Mouse (Mus musculus): ENCODE data around the gene Lamtor4. TPM values are rescaled to one million over a fixed set of nuclear protein-coding genes. Genes with fewer than 3 reads are reported as not detected.
A peak's percentile ranks its signal among the peaks of the same experiment; 100 is the strongest.

Gene Lamtor4
- total RNA-seq, 2 experiments from 2014 or later: 101 to 123 TPM

DNA sequence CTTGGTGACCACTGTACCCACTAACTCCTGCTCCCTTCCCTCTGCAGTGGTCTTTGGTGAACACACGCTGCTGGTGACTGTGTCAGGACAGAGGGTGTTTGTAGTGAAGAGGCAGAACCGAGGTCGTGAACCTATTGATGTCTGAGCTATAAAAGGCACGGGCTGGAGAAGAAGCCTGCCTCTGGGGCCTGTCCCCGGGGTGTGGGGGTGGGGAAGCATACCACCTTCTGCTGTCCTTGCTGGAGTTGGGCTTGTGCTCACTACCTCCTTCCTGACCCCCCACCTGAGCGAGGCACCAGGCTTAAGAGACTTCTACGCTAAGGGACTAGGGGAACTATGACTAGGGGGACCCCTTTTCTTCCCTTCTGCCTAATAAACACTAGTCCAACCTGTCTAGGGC, 3.7 kb downstream of the Lamtor4 start:
- ATAC-seq (replicated peaks; ENCODE audit: poor library complexity): no peak

DNA sequence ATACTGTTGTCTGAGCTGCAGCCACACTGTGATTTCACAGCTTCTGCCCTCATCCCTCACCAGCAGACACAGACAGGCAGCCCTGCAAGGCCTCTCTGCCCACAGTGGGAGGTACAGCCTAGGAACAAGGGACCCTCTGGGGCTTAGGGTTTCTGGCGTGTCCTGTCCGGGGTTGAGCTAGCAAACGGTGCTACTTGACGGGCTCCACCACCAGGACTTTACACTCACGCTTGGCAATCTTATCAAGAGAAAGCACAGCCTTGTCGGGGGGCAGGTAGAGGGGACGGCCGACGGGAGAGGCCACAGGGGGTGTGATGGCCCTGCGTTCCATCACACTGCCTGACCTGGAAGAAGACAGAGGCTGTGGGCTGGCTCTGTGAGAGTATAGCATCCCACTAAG, 4.8 kb downstream of the Lamtor4 start:
- no peak for ATAC-seq (replicated peaks; ENCODE audit: poor library complexity)

GRCm38 (mm10) chr5:138260834-138261233, 5.6 kb downstream of the Lamtor4 start:
- peak; percentile 11 for ATAC-seq (replicated peaks; ENCODE audit: poor library complexity)

- ATAC-seq (replicated peaks; ENCODE audit: poor library complexity): peak; percentile 6; the same call in 1 of the 2 replicates
Measured at GRCm38 (mm10) chr5:138262001-138262400, 6.7 kb downstream of the Lamtor4 start.

DNA sequence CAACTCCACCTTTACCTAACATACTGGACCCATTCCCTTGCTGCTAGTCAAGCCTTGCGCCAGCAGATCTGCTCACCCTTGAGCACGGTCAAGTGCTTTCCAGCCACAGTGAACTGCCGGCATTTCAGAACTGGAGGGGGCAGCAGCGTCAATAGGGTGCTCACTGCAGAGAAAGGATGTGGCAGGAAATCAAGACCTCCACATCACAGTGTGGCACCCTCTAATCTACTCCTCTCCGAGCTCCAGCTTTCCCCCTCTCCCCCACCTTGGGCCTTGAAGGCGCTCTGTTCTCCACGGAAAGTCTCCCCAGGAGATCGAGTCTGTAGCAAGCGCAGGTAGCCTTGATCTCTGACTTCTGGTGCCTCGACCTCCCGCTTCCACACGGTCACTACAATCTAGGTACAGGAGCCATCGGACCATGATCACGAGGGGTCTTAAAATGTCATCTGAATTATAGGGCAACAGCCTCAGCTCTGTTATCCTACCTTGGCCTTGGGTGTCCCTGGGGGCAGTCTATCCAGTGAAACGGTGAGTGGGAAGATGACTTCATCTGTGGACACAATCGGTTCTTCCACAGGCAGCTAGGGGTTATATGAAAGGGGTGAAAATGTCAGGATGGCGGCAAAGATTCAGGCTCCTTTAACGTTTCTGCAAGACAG, 7.4 kb downstream of the Lamtor4 start:
- no peak for ATAC-seq (replicated peaks; ENCODE audit: poor library complexity)

GRCm38 (mm10) chr5:138263260-138264206, 8.3 kb downstream of the Lamtor4 start, which contains the start of gene BC037034:
TSS of gene BC037034 (minus strand) at chr5:138264033.
- peak; percentile 71 for ATAC-seq (replicated peaks; ENCODE audit: poor library complexity)

GRCm38 (mm10) chr5:138264207-138264578, 8.9 kb downstream of the Lamtor4 start:
- ATAC-seq (replicated peaks; ENCODE audit: poor library complexity): peak; percentile 2; the same call in 1 of the 2 replicates

DNA sequence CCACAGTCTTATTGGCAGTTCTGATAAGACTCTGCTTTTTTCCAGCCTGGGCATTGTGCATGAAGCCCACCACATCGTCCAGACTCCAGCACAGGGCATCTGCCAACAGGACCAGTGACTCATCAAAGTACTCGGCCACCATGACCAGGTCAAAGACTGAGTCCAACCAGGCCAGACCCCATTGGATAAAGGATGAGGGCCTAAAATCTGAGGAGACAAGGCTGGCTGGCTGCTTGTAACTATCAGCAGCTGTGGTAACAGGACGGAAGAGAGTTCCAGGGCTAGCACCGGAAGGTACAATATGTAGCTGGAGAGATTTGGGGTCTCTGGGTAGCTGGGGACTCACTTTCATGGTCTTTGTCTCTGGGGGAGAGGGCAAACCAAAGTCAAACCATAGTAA, 10.4 kb downstream of the Lamtor4 start:
- no peak for ATAC-seq (replicated peaks; ENCODE audit: poor library complexity)

- ATAC-seq (replicated peaks; ENCODE audit: poor library complexity): no peak
Measured at GRCm38 (mm10) chr5:138267114-138267513, 11.8 kb downstream of the Lamtor4 start.

GRCm38 (mm10) chr5:138268980-138269379, 13.7 kb downstream of the Lamtor4 start:
- ATAC-seq (replicated peaks; ENCODE audit: poor library complexity): no peak

GRCm38 (mm10) chr5:138271232-138271631, 15.9 kb downstream of the Lamtor4 start:
- no peak for ATAC-seq (replicated peaks; ENCODE audit: poor library complexity)

- ATAC-seq (replicated peaks; ENCODE audit: poor library complexity): no peak
Measured at GRCm38 (mm10) chr5:138272409-138272923, 17.2 kb downstream of the Lamtor4 start, which contains the start of gene Gal3st4. TSS of gene Gal3st4 (minus strand) at chr5:138272840.

DNA sequence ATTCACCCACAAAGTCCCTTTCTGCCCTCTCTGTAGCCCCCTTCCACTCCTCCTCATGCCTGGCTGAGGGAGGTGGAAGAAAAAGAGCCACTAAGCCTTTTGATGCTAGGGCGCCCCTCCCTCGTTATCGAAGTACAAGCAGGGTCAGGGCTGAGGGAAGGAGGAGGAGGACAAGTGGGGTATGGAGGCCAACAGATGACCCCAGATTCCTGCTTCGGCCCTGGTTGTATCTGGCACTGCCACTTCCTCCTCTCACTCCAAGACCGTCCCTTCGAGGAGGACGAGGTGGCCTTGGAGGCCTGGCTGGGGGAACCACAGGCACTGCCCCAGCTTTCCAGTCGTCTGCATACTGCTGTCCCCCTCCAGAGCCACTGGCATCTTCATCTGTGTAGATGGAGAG, 18.9 kb downstream of the Lamtor4 start:
- ATAC-seq (replicated peaks; ENCODE audit: poor library complexity): no peak

DNA sequence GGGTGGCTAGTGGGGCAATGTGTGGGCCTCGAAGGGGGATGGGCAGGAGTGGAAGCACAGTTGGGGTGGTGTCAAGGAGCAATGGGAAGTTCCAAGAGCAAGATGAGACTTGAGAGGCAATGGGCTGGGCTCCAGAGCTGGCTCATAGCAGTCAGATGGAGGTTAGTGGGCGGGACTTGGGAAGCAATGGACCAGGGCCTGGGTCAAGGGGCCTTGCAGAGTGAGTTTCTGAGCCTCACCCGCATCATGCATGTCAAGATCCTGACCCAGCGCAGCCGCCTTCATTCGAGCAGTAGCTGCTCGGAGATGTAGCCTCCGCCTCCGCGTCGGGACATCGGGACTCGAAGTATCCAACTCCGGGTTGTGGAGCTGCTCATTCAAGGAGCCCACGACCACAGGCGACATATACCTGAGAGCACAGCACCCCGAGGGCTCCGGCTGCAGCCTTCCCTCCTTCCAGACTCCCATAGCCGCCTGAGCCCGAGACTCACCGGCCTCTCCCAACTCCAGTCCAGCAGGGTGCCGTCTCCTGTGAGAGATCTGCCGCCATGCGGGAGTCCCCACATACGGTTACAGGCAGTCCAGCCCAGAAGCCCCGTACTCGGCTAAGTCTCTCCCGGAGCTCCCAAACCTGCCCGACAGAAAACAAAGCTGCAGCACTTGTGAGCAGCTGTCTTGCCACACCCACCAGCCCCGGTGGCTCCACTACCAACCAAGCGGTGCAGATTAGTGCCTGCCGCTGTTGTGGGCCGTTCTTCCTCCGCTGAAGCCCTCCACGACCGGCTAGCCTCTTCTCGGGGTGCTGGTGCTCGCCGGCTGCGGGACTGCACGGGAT, 20.2 kb downstream of the Lamtor4 start:
- ATAC-seq (replicated peaks; ENCODE audit: poor library complexity): no peak

DNA sequence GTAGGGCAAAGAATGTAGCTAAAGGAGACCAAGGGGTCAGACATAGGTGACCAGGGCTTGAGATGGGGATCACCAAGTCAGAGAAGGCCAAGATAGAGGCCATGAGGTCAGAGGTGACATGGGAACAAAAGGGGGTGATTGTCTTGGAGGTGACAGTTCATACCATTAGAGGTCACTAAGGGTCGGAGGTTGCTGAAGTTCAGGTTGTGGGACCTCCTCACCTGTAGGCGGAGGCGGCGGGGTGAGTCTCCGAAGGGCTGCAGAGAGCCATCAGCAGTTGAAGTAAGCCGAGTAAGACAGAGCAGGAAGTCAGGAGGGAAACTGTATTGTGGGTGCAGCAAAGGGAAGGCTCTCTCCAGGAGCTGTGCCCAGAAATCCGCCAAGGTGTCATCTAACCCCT, 22.7 kb downstream of the Lamtor4 start:
- ATAC-seq (replicated peaks; ENCODE audit: poor library complexity): no peak

DNA sequence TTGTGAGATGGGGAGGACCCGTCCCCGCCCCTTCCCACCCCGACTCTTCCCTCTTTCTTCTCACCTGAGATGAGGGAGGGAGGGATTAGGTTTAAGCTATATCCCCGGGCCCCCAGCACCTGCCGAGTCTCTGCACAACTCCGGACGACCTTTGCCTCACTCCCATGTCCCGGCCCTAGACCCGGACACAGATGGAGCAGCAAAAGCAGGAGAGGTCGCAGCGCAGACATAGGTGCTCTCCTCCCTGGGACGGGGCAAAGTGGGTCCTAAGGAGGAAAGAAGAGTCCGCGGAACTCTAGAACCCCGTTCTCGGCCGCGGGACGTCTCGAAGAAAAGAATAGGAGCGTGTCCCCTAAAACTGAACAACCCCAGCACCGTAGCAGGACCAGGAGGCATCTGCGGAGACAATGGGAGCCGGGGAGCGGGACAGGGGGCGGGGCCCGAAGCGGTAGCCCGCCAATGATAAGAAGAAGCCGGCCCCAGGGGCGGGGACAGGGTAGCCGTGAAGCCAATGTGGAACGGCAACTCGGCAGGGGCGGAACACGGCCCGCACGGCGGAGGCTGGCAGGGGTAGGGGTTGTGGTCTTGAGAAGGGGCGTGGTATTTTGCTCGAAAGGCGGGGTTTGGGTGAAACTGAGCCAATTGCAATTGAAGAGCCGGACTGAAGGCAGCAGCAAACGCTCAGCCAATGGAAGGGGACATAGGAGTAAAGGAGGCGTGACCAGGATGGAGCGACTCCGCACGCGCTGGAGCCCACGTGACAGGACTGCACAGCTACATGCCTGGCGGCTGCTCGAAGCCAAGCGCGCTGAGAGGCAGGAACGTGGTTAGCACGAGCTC, 24.5 kb downstream of the Lamtor4 start, which contains the start of the genes Gm43720, Gpc2 and Stag3:
Gene Gm43720, minus strand, starts transcription at position 374 of the 840 bp plus-strand sequence.
Gene Gpc2, minus strand, starts transcription at position 421 of the 840 bp plus-strand sequence.
Gene Stag3, plus strand, starts transcription at position 656 of the 840 bp plus-strand sequence.
- peak; percentile 93 for ATAC-seq (replicated peaks; ENCODE audit: poor library complexity)

GRCm38 (mm10) chr5:138280425-138280768, 25.1 kb downstream of the Lamtor4 start:
- ATAC-seq (replicated peaks; ENCODE audit: poor library complexity): no peak

DNA sequence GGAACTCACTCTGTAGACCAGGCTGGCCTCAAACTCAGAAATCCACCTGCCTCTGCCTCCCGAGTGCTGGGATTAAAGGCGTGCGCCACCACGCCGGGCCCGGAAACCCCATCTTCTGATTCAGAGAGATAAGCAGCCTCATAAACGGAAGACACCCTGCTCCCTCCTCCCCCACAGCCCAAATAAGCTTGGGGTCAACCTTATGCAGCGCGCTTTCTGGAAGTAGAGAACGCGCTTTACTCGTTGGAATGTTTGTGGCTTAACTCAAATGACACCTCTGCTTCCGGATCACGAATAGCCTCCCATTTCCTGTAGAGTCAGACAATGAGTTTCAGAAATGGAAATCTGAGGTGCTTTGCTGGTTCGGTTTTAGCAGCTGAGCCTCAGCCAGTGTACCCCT, 25.5 kb downstream of the Lamtor4 start:
- ATAC-seq (replicated peaks; ENCODE audit: poor library complexity): no peak

DNA sequence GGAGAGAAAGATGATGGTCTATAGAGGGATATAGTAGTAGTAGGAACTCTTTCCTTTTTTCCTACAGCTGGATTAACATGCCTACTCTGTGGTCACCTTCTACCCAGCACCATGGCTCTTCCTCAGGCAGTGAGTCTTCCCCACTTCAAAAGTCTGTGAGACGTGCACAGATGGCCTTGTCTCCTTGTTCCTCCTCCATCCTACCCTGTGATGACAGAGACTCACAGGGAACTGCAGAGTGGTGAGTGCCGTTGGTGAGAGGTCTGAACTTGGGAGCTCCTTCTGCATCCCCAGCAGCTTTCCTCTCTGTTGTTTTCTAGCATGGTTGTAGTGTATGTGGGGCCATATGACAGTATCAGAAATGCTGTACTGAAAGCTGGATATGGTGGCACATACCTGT, 26.5 kb downstream of the Lamtor4 start:
- no peak for ATAC-seq (replicated peaks; ENCODE audit: poor library complexity)

DNA sequence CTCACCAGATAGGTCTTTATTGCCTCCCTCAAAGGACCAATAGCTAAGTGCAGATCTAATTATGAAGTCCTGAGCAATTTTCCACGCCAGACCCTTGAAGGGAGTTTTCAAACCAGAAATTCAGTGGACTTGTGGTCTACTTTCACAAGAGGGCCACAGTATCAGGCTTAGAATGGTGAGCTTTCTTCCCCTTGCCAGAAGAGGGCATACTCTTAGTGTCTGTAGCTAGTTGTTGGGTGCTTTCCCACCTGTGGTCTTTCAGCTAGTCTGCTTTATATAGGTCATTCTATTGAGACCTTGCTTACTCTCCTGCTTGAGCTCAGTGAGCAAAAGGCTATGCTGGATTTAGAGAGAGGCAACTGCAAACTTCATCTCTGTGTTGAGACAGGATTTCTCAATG, 28.3 kb downstream of the Lamtor4 start:
- ATAC-seq (replicated peaks; ENCODE audit: poor library complexity): no peak

Data from megakaryocyte progenitor cell, adult 5-6 weeks (primary cell).